Mouse (Mus musculus) embryo, embryonic 11.5 days (tissue): Measurements from ENCODE around the gene Zswim5.
"Not testable (repeated sequence)": the region's sequence is repeated elsewhere in the genome, so short reads cannot be mapped to it uniquely, and the experiment has no call there.

ENCODE experiments used
- DNase-seq: peaks from one replicate; pipeline ENCODE4 v3.0.0-alpha.2; 2012; ENCODE audit warnings: low read depth, low spot score

Zswim5 gene

GRCm38 (mm10) chr4:116876995-116877728 is at the start of gene Zswim5:
Zswim5 (plus strand) TSS chr4:116877376.
- DNase-seq, result peak; percentile 69

GRCm38 (mm10) chr4:116827819-116828218 is 49.4 kb upstream of the Zswim5 start:
- peak; percentile 71 for DNase-seq

- no peak for DNase-seq
Observed at GRCm38 (mm10) chr4:116829364-116830069, 47.7 kb upstream of the Zswim5 start.

- no peak for DNase-seq
Observed at GRCm38 (mm10) chr4:116830070-116830368, 47.2 kb upstream of the Zswim5 start.

GRCm38 (mm10) chr4:116838999-116839398 is 38.2 kb upstream of the Zswim5 start:
- DNase-seq, result no peak

GRCm38 (mm10) chr4:116840096-116840495 is 37.1 kb upstream of the Zswim5 start:
- not testable (repeated sequence) for DNase-seq

GRCm38 (mm10) chr4:116840841-116841240 is 36.3 kb upstream of the Zswim5 start:
- no peak for DNase-seq

GRCm38 (mm10) chr4:116844324-116844723 is 32.9 kb upstream of the Zswim5 start:
- no peak for DNase-seq

GRCm38 (mm10) chr4:116849901-116850300 is 27.3 kb upstream of the Zswim5 start:
- DNase-seq, result no peak

GRCm38 (mm10) chr4:116854286-116854685 is 22.9 kb upstream of the Zswim5 start:
- DNase-seq, result no peak

- DNase-seq, result no peak
Observed at GRCm38 (mm10) chr4:116857203-116857602, 20.0 kb upstream of the Zswim5 start.

- DNase-seq, result no peak
Observed at GRCm38 (mm10) chr4:116859711-116860110, 17.5 kb upstream of the Zswim5 start.

GRCm38 (mm10) chr4:116862023-116862422 is 15.2 kb upstream of the Zswim5 start:
- no peak for DNase-seq

- no peak for DNase-seq
Observed at GRCm38 (mm10) chr4:116869898-116870297, 7.3 kb upstream of the Zswim5 start.

- DNase-seq, result no peak
Observed at GRCm38 (mm10) chr4:116874595-116874994, 2.6 kb upstream of the Zswim5 start.

- DNase-seq, result peak; percentile 35
Observed at GRCm38 (mm10) chr4:116876630-116876994, 564 bp upstream of the Zswim5 start.

- DNase-seq, result no peak
Observed at GRCm38 (mm10) chr4:116877729-116878321, 649 bp downstream of the Zswim5 start.

- DNase-seq, result no peak
Observed at GRCm38 (mm10) chr4:116878491-116878890, 1.3 kb downstream of the Zswim5 start.

- DNase-seq, result no peak
Observed at GRCm38 (mm10) chr4:116882679-116883078, 5.5 kb downstream of the Zswim5 start.

- no peak for DNase-seq
Observed at GRCm38 (mm10) chr4:116894200-116895080, 17.3 kb downstream of the Zswim5 start.

GRCm38 (mm10) chr4:116910489-116911181 is 33.5 kb downstream of the Zswim5 start:
- no peak for DNase-seq
